7 mouse cellular contexts compared by ENCODE assay signal in the genomic region with DNA sequence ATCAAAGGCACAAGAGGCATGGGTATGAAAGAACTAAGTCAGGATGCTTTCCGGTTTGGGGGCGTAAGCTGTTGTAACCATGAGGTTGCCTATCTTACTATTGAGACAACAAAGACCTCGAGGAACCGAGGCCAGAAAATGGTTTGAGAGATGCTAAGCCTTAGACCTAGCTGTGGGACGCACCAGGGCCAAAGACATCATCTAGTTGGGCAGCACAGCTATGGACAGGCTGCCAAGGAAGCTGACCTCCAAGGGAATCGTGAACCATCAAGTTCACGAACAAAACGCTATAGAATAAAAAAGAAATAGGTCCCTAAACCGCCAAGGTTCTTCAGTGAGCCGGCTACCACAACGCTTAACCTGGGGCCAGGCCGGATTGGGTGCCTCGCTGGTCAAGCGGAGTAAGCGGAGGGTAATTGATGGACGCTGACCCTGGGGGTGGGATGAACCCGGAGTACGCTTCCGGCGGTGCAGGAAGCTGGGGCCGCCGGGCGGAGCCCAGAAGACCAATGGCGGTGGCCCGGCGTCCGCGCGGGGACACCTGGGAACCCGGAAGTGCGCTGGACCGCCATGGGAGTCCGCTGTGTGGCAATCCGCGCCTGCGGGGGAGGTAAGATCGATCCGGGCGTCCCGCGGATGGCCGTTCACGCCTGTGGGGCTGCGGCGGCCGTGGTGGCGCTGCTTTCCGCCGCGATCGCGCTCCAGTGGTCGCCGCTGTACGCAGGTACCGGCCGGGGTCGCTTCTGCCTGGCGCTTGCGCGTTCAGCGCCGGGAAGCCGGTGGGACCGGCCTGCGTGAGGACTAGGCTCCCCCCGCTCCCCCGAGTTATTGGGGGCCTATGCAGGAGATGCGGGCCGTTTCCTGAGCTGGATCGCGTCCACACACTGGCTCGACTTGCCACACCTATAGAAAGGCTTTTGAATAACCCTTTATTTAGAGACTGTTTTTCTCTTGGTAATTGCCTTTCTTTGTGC. TPM values are rescaled to one million over a fixed set of nuclear protein-coding genes. Genes with fewer than 3 reads are reported as not detected.
A peak's percentile ranks its signal among the peaks of the same experiment; 100 is the strongest.
DNase-seq lines count a peak whose midpoint lies in the region; ATAC-seq lines count a peak whose summit lies in the region.

A gene (plus strand): TSS at position 490 of the 974 bp plus-strand sequence.

- H3K4me1 ChIP-seq in midbrain, embryonic 10.5 days: peaks cover 21% of the 10 kb centered on the region

- ATAC-seq in inflammation-experienced regulatory T-cells, adult 6 months: peak; percentile 99

- peak; percentile 94 to 96 for DNase-seq in adrenal gland, adult (ENCODE audit: inconsistent age in 2 of 2, low spot score in 1 of 2)
- peak; percentile 94 for DNase-seq in embryo, embryonic 10 days (ENCODE audit: low spot score)
- DNase-seq in gastrocnemius, postnatal 14 days: peak; percentile 92
- peak; percentile 92 to 93 for DNase-seq in left cerebral cortex, postnatal 25 days (ENCODE audit: low spot score in 2 of 2)
- peak; percentile 93 for DNase-seq in midbrain, embryonic 10.5 days (ENCODE audit: low spot score)
- DNase-seq in right cerebral cortex, postnatal 4 days: peak; percentile 82

- H3K27ac ChIP-seq in midbrain, embryonic 10.5 days (replicated peaks): peak within 1 kb of the TSS; percentile 92

- H3K27me3 ChIP-seq in midbrain, embryonic 10.5 days (ENCODE audit: low read depth, poor library complexity, severe bottlenecking): peaks cover 8% of the 10 kb centered on the region; the same call in 1 of the 2 replicates

- intact Hi-C loops in gastrocnemius, postnatal 14 days (cut with DNase I; ENCODE audit: low total_unique reads): no loop called here
- intact Hi-C loops in left cerebral cortex, postnatal 25 days (cut with DNase I): loop anchor here (2.0 kb wide), 1 partner anchor 75 kb away; no protein-coding TSS in a partner anchor

- H3K4me3 ChIP-seq in midbrain, embryonic 10.5 days: peak within 1 kb of the TSS; percentile 85

- WGBS in midbrain, embryonic 10.5 days: 4% methylated on average over 73 of the region's 73 CpGs

- H3K9me3 ChIP-seq in midbrain, embryonic 10.5 days (replicated peaks): no peaks in the 10 kb centered on the region

- peaks cover 30% of the 10 kb centered on the region for H3K36me3 ChIP-seq in midbrain, embryonic 10.5 days

RNA-seq across cellular contexts. Expression of the gene that starts here (rescaled TPM):
- total RNA-seq in gastrocnemius, postnatal 14 days (2021): 10 to 100 TPM; 23.4 to 27.3 TPM
- polyA plus RNA-seq in inflammation-experienced regulatory T-cells, adult 6 months (2017; shearing (Covaris generic)): 10 to 100 TPM; 49.1 to 66.5 (median 55.2) TPM
- 10 to 100 TPM; 51.0 to 55.9 TPM for total RNA-seq in left cerebral cortex, postnatal 25 days (2021)
- polyA plus RNA-seq in midbrain, embryonic 10.5 days (2016; fragmentation: Nextera tagmentation; extraction: Ambion mirVana): 114 and 116 TPM in 2 replicates

Comparison
In these comparisons a context has a peak if more than half of its experiments do, and no peak if none do; other contexts are left out.
1. Peak in every context shown above with its lines: DNase-seq, ATAC-seq, H3K4me3 ChIP-seq and H3K27ac ChIP-seq.